Mouse (Mus musculus) ES-CJ7 (cell line): ENCODE measurements around the gene Coro7.

Source experiments
- DNase-seq: peaks from one replicate; pipeline ENCODE4 v3.0.0; 2011; ENCODE audit warnings: low read depth, low spot score

Gene Coro7

DNA sequence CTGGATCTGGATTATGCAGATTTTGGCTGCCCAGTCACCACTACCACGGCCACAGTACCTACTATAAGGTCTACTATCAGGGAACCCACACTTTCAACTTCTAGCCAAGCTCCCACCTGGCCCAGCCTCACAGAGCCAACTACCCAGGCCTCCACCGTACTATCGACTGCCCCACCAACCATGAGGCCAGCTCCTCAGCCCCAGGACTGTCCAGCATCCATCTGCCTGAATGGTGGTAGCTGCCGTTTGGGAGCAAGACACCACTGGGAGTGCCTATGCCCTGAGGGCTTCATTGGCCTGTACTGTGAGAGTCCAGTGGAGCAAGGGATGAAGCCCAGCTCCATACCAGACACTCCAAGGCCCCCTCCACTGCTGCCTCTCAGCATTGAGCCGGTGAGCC, 30.4 kb downstream of the Coro7 start:
- DNase-seq, result no peak

DNA sequence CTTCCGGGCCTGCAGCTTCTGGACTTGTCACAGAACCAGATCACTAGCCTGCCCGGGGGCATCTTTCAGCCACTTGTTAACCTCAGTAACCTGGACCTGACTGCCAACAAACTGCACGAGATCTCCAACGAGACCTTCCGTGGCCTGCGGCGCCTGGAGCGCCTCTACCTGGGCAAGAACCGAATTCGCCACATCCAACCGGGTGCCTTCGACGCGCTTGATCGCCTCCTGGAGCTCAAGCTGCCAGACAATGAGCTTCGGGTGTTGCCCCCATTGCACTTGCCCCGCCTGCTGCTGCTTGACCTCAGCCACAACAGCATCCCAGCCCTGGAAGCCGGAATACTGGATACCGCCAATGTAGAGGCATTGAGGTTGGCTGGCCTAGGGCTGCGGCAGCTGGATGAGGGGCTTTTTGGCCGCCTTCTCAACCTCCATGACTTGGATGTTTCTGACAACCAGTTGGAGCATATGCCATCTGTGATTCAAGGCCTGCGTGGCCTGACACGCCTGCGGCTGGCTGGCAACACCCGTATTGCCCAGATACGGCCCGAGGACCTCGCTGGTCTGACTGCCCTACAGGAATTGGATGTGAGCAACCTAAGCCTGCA, 31.1 kb downstream of the Coro7 start:
- DNase-seq, result peak; percentile 56

DNA sequence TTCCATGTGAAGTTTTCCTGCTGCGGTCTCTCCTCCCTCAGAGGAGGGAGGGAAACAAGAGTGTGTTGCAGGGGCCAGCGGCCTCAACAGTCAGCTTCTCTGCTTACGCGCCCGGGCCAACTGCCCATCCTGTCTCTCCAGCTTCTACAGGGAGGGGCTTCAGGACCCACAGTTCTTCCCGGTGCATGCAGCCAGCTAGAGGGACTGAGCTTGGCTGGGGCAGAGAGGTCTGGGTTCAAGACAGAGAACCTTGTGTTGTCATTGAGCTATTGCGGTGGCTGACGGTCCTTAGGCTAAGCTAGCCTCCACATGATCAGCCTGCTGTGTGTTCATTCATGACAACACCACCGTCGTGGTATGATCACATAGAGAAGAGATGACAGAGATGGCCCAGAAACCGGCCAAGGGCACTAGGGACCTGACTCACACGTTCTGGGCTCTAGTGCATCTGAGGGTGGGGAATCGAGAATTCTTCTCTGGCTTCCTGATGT, 31.9 kb downstream of the Coro7 start:
- no peak for DNase-seq

DNA sequence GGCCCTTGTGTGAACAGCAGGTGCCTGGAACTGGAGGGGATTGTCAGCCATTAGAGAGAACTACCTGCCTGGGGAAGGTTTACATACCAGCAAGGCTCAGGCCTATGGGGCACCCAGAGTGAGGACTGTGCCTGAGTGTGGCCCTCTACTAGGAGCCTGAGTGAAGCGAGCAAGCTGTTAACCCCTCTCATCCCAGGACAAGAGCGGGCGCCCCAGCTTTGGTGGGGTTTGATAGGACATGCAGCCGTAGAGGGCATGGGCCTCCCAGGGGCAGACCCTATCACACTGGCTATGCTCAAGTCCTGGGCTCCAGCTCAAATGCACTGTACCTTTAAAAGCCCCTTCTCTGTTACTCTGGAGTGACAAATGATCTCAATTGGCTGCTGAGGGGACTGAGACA, 32.7 kb downstream of the Coro7 start:
- no peak for DNase-seq

DNA sequence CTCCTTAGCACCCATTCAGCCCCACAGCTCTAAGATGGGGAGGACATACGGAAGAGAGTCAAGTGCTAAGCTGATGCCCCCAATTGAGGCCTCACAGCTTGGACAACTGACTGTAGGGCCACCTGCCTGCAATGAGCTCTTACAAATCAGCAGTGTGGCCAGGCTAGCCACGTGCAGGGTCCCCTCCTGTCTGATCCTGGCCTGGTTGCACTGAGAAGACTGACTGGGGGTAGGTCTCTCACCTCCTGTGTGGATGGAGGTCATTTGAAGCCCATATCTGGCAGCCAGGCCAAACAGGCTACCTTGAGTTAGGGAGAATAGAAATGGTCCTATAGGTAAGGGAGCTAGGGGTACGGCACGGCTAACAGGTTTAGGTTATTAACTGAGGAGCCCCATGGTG, 33.7 kb downstream of the Coro7 start:
- no peak for DNase-seq

DNA sequence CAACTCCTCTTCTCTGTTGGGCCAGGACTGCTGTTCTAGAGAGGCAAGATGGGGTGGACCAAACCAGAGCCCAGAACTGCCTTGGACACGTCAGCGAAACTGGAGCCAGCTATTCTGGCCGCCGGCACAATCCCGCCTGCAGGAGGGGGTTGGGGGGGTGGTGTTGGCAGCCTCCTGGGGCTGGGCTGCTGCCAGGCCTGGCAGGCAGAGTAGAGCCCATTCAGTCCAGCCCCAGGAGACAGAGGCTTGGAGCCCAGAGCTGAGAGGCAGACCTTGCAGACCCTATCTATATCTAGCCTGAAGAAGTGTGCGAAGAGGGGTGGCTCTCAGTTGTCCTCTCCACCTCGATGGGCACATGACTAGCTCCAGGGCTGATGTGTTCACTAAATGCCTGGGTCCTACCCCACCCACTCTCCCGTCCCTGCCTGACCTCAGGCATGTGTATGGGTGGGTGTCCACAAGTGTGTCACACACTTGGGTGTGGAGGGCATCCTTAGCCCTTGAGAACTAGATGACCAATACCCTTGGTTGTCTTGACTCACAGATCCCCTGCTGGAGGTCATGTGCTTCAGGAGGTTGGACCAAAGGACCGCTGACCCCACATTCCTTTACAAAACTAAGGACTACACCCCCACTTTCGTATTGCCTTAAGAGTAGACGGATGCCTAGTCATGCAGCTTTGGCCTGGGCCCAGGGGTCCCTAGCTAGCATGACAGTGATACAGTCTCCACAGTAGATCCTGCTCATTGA, 35.7 kb downstream of the Coro7 start:
- no peak for DNase-seq

DNA sequence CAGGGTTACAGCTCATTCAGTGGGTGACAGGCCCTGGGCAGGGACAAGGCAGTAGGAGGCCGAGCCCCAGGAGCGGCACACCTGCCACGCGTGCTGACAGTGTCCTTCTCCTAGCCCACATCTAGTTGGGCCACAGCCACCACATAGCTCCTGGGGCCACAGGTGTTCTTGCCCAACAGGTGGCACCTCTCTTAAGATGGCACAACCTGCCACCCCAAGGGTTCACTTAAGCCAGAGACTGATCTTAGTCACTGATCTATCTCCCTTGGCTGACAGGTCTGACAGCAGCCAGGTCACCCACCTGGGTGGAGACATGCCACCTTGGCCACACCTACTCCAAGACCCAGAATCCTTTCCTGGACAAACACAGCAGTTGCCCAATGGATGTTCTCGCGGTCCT, 36.6 kb downstream of the Coro7 start:
- DNase-seq, result no peak

DNA sequence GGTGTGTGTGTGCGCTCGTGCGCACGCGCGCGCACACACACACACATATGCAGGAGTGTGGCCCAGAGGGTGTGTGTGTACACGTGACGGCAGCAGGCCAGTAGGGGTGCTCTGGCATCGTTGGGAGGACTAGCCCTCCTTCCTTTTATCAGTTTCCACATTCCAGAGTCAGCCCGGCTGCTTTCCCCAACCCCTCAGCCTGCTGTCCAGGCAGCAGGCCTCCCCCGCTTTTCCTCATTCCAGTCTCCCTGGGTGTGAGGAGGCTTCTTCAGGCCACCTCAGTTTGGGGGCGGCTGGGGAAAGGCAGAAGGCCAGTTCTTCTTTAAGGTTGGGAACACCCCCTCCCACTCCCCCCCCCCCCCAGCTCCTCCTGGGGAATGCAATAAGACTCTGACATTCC, 37.4 kb downstream of the Coro7 start:
- DNase-seq, result peak; percentile 35

DNA sequence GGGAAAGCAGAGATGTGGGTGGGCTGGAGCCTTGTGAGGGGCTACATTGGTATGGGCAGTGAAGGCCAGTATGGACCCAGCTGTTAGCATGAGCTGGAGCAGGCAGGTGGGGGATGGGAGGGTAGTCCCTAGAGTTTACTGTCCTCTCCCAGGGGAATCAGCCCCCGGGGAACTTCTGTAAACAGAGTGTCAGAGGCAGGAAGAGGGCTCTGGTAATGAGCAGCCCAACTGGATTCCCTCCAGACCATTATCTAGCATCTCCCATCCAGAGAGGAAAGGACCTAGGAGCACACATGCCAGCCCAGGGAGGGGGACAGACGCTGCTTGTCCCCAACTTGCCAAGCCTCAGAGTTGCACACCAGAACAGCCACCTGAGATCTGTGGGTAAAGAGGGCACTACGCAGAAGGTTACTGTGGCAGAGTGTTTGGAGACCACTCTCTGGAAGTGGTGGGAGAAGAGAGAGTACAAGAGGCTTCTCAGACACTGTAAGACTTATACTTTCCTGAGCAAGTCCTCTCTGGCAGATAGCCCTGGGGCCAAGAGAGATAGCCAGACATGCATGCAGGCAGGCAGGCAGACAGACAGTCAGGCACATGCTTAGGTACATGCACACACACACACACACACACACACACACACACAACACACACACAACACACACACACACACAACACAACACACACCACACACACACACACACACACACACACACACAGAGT, 38.3 kb downstream of the Coro7 start:
- DNase-seq, result no peak

DNA sequence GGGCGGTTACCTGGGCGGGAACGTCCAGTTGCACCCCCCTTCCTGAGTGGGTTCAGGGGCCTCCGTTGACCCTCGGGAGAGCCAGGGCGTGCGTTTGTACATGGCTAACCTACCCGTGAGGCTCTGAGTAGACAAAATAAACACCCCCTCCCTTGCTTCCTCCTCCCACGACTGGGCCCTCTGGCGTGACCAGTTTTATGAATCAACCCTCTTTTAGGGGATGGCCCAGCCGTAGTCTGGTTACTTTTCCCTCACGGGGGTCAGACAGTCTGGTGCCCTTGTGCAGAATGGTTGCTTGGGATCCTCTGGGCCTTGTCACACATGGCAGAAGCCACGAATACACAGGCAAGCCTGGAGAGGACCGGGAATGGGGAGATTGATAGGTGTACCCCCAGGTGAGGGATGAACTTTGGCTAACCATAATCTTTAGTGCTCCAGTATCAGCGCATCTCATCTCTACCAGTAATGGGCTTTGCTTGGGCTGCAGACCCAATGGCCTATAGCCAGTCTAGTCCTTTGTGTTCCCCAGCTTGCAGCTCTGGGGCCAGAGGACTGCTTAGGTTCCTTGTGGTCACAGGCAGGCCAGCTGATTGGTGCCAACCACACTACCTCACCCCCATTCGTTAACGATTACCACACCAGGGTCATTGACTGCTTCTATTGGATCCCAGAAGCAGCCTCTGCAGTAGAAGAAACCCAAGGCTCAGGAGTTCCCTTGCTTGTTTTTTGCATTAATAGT, 39.1 kb downstream of the Coro7 start:
- no peak for DNase-seq

DNA sequence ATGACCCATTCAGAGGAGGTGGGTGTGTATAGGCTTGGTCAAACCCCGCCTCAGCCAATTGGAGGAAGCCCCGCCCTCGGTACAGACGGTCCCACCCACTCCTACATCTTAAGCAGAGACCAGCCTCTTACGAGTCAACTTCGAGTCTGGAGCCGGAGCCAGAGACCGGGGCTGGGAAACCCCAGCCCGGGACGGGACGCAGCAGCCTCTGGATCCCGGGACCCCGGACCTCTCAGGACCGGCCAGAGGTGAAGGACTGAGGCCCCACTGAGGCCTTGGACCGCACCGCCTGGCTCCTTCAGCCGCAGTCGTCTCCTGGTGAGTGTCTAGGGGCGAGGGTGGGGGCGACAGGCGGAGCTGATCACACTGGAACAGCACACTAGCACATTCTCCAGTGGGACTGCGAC, 39.7 kb downstream of the Coro7 start, which contains the start of the genes Vasn and Dnaja3:
Gene Vasn (plus strand): TSS at position 111 of the 407 bp plus-strand sequence.
Gene Dnaja3 (plus strand): TSS at position 159 of the 407 bp plus-strand sequence.
- peak; percentile 83 for DNase-seq

DNA sequence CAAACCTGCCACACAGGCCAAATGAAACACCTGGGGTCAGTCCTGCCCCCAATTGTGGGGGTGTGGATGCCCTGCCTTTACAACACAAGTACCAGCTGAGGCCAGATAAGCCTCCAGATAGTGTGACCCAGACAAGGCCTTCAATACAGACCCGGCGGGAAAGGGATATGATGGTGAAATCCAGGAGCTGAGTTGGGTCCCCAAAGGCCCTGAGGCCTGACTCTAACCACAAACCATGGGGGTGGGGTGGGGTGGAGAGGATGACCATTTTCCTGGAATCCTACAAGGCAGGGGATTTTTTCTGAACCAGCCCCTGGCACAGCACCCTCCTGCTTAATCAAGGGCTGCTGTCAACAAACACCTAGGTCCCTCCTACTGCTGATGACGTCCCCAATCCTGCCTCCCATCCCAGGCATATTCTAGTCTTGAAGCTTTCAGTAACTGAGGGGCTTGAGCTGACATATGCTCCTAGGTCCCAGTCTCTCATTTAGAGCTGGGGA, 40.6 kb downstream of the Coro7 start:
- no peak for DNase-seq

DNA sequence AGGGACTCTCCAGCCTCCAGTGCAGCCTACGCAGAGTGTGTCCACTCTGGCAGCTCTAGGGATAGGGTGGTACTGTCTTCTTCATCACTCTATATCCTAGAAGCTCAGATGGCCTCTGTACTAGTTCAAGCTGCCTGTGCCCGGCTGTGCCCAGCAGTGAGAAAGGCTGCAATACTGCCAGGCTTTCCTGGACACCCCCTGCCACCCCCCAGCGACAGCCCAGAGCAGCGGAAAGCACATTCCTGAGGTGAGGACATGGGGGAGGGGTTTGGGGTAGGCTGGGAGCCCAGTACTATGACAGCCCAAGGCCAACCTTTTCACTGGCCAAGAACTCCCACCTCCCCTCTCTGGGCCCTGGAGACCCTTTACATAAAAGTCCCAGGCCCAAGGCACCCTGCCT, 43.8 kb downstream of the Coro7 start:
- no peak for DNase-seq

DNA sequence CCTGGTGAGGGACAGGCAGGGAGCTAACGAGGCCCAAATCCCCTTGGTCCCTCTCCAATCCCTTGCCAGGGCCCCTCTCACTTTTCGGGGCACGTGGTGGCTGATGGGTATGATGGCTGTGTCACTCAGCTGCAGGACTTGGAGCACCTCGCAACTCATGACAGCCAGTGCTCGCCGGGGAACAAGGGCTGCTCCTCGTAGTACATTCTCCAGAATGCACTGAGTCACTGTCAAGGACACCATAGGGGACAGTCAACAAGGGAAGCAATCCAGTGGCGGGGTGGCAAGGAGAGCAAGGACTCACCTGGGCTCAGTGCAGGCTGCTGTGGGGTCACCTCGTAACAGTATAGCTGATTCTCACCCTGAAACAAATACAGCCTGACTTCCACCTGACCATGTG, 44.9 kb downstream of the Coro7 start:
- DNase-seq, result no peak

DNA sequence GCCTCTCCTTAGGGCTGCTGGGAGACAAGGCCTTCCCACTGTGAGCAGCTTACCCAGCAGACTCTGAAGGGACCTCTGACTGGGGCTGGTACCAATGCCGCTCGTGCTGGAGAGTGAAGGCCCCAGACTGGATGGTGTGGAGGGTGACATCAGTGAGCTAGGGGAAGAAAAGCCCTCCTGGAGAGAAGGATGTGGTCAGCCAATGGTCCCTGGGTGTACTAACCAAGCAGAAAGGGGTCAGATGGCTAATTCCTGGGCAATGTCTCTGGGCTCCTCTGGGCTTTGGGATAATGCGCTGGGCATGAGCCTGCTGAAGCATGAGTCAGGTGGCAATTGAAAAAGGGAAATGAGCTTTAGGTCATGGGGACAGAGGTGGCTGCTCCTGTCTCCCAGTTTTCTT, 45.9 kb downstream of the Coro7 start:
- DNase-seq, result no peak

DNA sequence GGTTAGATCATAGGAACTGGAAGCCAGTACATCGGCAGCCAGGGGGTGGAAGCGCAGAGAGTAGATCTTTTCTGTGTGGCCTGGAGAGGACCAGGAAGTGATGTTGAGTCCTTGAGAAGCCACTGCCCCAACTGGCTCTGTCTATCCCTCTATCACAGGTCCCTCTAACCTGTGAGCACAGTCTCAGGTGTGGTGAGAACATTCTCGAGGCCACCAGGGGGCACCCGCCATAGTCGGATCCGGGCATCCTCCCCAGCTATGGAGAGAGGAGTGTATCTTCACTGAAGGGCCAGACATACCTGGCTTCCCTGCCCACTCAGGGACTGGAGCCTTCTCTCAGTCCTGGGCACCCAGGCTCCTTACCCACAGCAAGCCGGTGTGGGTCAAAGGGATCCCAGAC, 47.5 kb downstream of the Coro7 start:
- peak; percentile 66 for DNase-seq

DNA sequence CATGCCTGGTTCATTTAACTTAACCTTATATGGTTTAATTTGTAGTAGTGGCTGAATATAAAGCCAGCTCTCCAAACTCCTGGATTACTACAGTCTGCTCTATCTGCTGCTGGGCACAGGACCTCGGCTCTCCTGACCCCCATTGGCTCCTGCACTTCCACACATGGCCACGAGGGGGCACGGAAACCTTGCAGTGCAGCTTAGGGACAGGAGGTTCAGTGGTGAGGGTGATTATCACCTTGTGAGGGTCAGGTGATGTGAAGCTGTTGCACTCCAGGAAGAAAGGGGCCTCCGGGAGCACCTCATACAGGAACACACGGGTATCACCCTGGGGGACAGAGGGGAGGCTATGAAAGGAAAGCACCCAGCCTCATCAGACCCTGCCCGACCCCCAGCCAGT, 49.6 kb downstream of the Coro7 start:
- peak; percentile 74 for DNase-seq

DNA sequence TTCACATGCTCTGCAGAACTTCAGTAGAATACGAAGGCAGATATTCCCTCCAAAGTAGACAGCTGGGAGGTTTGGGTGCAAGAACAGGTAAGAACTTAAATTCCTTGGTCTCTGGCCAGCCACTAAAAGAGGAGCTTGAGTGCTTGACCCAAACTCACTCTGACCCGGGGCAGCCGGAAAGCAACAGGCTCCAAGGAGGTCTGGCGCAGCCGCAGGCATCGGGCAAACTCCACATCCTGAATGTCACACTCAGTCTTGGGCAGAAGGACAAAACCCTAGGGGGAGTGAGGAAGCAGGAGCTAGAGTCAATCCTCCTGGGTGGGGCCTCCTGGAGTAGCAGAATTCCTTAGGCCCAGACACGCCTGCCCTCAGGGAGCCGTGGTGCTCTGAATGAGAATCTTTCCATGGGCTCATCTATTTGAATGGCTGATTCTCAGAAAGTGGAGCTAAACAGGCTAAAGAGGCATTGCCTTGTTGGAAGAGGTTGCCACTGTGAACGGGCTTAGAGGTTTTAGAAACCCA, 50.6 kb downstream of the Coro7 start:
- peak; percentile 44 for DNase-seq

DNA sequence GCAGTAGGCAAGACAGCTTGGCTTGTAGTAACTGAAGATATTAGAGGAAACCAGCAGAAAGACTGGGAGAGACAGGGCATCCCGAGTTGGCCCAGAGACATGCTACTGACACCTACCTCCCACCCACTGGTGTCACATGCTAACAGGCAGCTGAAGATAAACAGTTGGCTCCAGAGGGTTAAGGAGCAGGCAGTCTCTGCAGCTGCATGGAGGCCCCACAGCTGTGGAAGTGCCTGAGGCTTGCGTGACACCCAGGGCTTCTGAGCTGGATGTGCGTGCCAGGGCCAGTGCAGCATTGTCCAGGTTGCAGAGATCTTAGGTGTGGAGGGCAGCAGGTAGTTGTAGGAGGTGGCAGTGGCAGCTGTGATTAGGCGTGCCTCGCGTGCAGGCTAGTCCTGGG, 52.5 kb downstream of the Coro7 start:
- no peak for DNase-seq

DNA sequence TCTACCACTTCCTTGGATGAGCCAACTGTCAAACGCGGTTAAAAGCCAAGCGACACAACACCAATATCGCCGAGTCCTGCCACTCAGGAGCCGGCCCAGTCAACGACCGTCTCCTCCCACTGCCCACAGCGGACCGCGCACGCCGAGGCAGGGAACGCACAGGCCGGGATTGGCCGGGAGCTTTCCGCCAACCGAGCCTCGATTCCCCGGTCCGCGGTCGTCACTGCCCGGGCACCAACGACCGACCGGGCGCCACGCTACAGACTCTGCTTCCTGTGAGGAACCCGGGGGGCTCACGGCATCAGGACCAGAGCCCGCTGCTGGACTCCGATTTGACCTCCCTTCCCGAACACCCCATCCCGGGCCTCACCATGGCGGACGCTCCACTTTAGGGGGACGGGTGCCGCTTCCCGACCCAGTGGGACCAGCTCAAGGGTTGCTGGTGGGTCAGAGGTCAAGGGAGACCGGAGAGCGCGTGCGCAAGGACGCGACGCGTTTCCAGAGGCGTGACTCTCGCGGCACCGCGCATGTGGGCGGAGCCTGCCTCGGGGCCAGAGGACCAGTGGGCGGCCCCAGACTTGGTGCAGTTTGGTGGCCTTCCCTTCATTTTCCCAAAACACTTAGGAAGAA, 55.0 kb downstream of the Coro7 start, which contains the start of gene Pam16:
Gene Pam16 (minus strand): TSS at position 508 of the 630 bp plus-strand sequence.
- peak; percentile 93 for DNase-seq

DNA sequence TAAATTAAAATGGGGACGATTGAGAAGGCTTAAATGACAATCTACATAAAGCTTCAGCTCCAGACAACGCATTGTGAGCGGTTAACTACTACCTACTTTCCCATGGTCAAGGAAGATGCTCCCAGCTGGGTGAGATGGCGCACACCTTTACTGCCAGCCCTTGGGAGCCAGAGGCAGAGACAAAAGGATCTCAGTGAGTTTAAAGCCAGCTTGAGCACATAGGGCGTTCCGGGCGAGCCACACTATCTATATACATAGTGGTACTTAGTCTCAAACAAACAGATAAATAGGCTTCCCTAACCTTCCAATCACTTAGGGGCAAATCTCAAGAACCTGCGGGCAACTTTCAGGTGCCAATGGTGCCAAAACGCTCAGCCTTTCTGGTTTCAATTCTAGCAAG, 55.5 kb downstream of the Coro7 start:
- DNase-seq, result no peak
